Mouse (Mus musculus) hindbrain, embryonic 16.5 days (tissue): ENCODE measurements around the gene Mrpl53. TPM values are rescaled to one million over a fixed set of nuclear protein-coding genes. Genes with fewer than 3 reads are reported as not detected.

Experiments
- ATAC-seq: fragments of 200-750 bp; cut with Nextera tagmentation; 2 replicates; pipeline ENCODE4 v1.8.0; 2017; ENCODE audit warnings: moderate TSS enrichment, moderate library complexity
- H3K27ac ChIP-seq: fragments of 300-500 bp; sonication (generic); 2 replicates; pipeline ENCODE4 v1.5.1; 2014; ENCODE audit warnings: low read depth, mild to moderate bottlenecking, control low read depth, low read length, moderate library complexity
- H3K27me3 ChIP-seq: fragments of 300-500 bp; sonication (generic); replicated peaks from 2 replicates; pipeline ENCODE4 v1.6.1; 2014; ENCODE audit warnings: low read length; ENCODE audit not compliant: control insufficient read depth, insufficient read depth
- H3K36me3 ChIP-seq: fragments of 300-500 bp; sonication (generic); 2 replicates; pipeline ENCODE4 v1.6.1; 2014; ENCODE audit warnings: mild to moderate bottlenecking, low read length, moderate library complexity, mixed read lengths; ENCODE audit not compliant: control insufficient read depth, insufficient read depth
- H3K4me1 ChIP-seq: fragments of 300-500 bp; sonication (generic); 2 replicates; pipeline ENCODE4 v1.6.1; 2014; ENCODE audit warnings: low read depth, low read length; ENCODE audit not compliant: control insufficient read depth, insufficient read depth
- H3K4me2 ChIP-seq: fragments of 300-500 bp; sonication (generic); 2 replicates; pipeline ENCODE4 v1.6.1; 2014; ENCODE audit warnings: mild to moderate bottlenecking, low read length, control low read depth, moderate library complexity
- H3K4me3 ChIP-seq: fragments of 300-500 bp; sonication (generic); 2 replicates; pipeline ENCODE4 v1.5.1; 2014; ENCODE audit warnings: mild to moderate bottlenecking, low read length, control low read depth, moderate library complexity
- H3K9ac ChIP-seq: fragments of 300-500 bp; sonication (generic); 2 replicates; pipeline ENCODE4 v1.6.1; 2014; ENCODE audit warnings: low read depth, mild to moderate bottlenecking, control low read depth, low read length, moderate library complexity
- H3K9me3 ChIP-seq: fragments of 300-500 bp; sonication (generic); 2 replicates; pipeline ENCODE4 v1.6.1; 2014; ENCODE audit warnings: mild to moderate bottlenecking, low read length, moderate library complexity; ENCODE audit not compliant: control insufficient read depth
- WGBS: fragments of 180-500 bp; shearing (Covaris S2); extraction: QIAGEN DNeasy Blood & Tissue Kit; methylation state at CpG from one replicate; pipeline ENCODE4 v1.1.7; 2014; 5-methylcytosine and 5-hydroxymethylcytosine counted together
- polyA plus RNA-seq: library from polyadenylated mRNA; unstranded; fragments of >200 nt; fragmentation: Nextera tagmentation; extraction: Ambion mirVana; gene quantifications from 2 replicates; pipeline ENCODE4 v1.2.1, GENCODE M21; 2015

The Mrpl53 gene
- polyA plus RNA-seq, 1 experiment from 2014 or later: 117 TPM

DNA sequence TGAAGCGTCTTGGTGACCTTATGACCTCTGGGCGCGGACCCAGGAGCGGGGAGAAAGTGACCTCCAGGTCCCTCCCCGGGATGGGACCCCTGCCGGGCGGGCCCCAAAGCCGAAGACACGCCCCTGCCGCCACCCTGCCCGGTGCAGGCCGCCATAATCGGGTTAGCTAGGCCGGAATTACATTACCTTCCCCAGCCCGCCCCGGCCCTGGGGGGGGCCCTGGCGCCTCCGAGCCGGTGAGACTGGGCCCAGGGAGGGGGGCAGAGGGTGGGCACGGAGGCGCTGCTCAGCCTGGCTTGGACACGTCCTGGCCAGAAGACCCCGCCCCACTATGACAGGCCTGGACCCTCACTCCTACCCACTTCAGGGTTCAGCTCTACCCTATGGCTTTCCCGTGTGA lies 37.6 kb upstream of the Mrpl53 start:
- ATAC-seq: peak; percentile 41; the same call in 1 of the 2 replicates
- WGBS: 1% methylated on average over 19 of the region's 24 CpGs
- no peak overlapping the region for H3K27ac ChIP-seq
- no peak overlapping the region for H3K4me2 ChIP-seq
- no peak overlapping the region for H3K9ac ChIP-seq
- no peaks in the 10 kb centered on the region for H3K9me3 ChIP-seq
- peaks cover 7% of the 10 kb centered on the region; the same call in 1 of the 2 replicates for H3K4me1 ChIP-seq
- H3K4me3 ChIP-seq: no peak overlapping the region
- no peaks in the 10 kb centered on the region for H3K36me3 ChIP-seq
- peaks cover 74% of the 10 kb centered on the region for H3K27me3 ChIP-seq

DNA sequence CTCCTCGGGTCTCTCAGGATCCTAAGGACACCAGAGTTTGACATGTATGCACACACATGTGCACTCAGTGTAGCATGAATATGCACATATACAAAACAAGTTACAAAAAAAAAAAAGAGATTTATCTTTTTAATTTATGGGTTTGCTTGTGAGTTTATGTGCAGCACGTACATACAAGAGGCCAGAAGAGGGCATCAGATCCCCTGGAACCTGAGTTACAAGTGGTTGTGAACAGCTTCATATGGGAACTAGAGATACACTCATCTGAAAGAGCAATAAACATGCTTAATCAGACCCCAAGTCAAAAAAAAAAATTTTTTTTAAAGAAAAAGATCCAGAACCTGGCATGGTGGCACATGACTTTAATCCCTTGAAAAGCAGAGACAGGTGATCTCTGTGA lies 33.9 kb upstream of the Mrpl53 start:
- Histone ChIP-seq H3K4me3 (no peak overlapping the region), H3K4me2 (no peak overlapping the region), H3K27ac (no peak overlapping the region), H3K9ac (no peak overlapping the region), H3K27me3 (peaks cover 47% of the 10 kb centered on the region), H3K9me3 (no peaks in the 10 kb centered on the region), H3K4me1 (peaks cover 15% of the 10 kb centered on the region), H3K36me3 (no peaks in the 10 kb centered on the region)
- WGBS: 16% methylated on average over 2 of the region's 2 CpGs
- ATAC-seq: no peak

DNA sequence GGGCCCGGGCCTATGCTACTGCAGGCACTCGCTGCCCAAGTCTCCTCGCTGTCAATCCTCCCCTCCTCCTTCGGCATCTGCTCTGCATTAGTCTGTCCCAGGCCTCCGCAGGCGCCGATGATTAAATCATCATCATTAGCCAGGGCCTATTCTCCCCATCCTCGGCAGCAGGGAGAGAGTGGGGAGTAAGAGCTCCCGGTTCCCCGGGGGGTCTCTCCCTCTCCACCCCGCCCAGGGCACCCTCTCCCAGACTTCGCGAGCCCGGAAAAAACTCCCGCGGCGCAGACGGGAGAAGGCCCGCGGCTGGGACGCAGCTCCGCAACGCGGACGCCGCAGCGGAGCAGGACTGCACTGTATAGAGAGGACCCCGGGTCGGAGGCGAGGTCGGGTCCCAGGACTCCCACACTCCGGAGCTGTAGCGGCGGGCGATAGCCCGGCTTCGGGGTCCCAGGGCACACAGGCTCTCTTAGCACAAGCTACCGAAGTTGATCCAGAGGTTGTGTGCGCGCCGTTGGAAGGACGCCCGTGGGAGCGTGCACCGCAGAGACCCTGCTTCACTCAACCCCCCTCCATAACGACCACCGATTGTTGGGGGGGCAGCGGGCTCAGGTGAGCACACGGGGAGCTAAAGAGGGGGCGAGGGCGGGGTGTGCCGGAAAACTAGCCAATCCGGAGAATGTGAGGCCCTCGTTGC lies 31.1 kb upstream of the Mrpl53 start, which contains the start of gene Pcgf1:
TSS of gene Pcgf1 (plus strand) at position 240 of the 694 bp plus-strand sequence.
- H3K27me3 ChIP-seq: peaks cover 35% of the 10 kb centered on the region
- H3K27ac ChIP-seq: peak within 1 kb of the TSS; percentile 92
- H3K9me3 ChIP-seq: no peaks in the 10 kb centered on the region
- peaks cover 6% of the 10 kb centered on the region; the same call in 1 of the 2 replicates for H3K36me3 ChIP-seq
- peaks cover 11% of the 10 kb centered on the region for H3K4me1 ChIP-seq
- peak within 1 kb of the TSS; percentile 88 for H3K4me3 ChIP-seq
- H3K9ac ChIP-seq: peak within 1 kb of the TSS; percentile 87
- ATAC-seq: peak; percentile 83
- peak within 1 kb of the TSS; percentile 97 for H3K4me2 ChIP-seq
- under 1% methylated on average over 53 of the region's 54 CpGs for WGBS

DNA sequence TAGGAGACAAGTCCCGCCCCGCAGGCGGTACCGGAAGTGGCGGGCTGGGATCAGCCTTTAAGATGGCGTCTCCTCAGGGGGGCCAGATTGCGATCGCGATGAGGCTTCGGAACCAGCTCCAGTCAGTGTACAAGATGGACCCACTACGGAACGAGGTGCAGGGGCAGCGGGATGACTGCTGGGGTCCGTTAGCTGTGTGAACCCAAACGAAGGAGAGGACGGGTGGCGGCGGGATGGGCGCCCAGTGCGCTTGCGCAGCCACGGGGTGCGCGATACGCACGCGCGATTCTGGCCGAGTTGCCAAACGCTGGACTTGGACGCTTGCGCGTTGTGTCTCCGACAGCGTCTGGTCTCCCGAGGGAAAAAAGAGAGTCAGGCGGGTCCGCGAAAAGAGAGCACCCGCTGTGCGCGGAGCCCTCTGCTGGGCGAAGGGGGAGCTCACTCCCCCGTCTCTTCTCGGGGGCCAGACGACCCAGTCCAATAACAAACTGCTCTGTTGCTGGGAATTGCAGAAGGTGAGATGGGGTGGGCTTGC lies 30.4 kb upstream of the Mrpl53 start:
- WGBS: under 1% methylated on average over 46 of the region's 46 CpGs

DNA sequence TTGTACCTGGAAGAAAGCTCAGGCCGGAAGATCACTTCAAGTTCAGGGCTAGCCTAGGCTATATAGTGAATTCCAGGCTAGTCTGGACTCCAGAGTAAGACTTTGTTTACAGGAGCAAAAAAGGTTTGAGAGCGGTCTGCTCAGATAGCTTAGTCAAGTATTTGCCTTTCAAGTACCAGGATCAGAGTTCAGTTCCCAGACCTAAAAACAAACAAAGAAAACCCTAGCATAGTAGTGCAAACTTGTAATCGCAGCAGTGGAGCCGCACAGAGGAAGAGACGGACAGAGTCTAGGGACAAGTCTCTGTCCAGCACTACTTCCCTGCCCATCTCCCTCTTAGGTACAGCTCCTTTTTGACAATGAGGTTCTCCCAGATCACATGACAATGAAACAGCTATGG lies 28.6 kb upstream of the Mrpl53 start:
- WGBS: over 99% methylated on average over 5 of the region's 5 CpGs
- H3K9me3 ChIP-seq: no peaks in the 10 kb centered on the region
- no peak overlapping the region for H3K4me2 ChIP-seq
- no peak overlapping the region for H3K4me3 ChIP-seq
- peaks cover 6% of the 10 kb centered on the region; the same call in 1 of the 2 replicates for H3K36me3 ChIP-seq
- H3K27me3 ChIP-seq: peaks cover 41% of the 10 kb centered on the region
- ATAC-seq: no peak
- no peak overlapping the region for H3K9ac ChIP-seq
- H3K27ac ChIP-seq: no peak overlapping the region
- H3K4me1 ChIP-seq: peaks cover 11% of the 10 kb centered on the region

More for the DNA sequence above, 30.4 kb upstream of the Mrpl53 start:
- H3K27me3 ChIP-seq: peaks cover 40% of the 10 kb centered on the region
- H3K36me3 ChIP-seq: peaks cover 6% of the 10 kb centered on the region; the same call in 1 of the 2 replicates
- H3K4me3 ChIP-seq: peak overlapping the region; percentile 88
- peaks cover 11% of the 10 kb centered on the region for H3K4me1 ChIP-seq
- H3K4me2 ChIP-seq: peak overlapping the region; percentile 97
- H3K27ac ChIP-seq: peak overlapping the region; percentile 92
- ATAC-seq: peak; percentile 95
- H3K9me3 ChIP-seq: no peaks in the 10 kb centered on the region
- peak overlapping the region; percentile 87 for H3K9ac ChIP-seq

DNA sequence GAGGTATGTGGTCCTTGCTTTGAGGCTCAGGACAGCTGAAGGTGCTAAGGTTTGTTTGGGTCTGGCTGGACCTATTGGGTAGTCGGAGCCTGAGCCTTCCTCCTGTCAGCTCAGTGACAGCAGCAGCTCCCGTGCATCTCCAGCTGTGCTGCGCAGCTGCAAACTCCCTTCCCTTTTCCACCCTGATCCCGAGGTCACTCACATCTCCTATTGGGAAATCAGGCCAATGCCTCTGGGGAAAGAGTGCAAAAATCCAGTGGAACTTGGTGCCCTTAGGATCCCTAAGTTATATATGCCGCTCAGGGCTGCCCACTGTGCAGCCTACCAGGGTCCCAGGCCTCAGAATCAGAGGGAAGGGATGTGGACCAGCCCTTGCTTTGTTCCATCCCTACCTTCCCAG lies 25.3 kb upstream of the Mrpl53 start:
- Histone ChIP-seq H3K4me1 (peaks cover 11% of the 10 kb centered on the region), H3K4me2 (no peak overlapping the region), H3K9ac (no peak overlapping the region), H3K4me3 (no peak overlapping the region), H3K27ac (no peak overlapping the region), H3K9me3 (no peaks in the 10 kb centered on the region), H3K36me3 (peaks cover 6% of the 10 kb centered on the region; the same call in 1 of the 2 replicates), H3K27me3 (peaks cover 54% of the 10 kb centered on the region)
- 8% methylated on average over 5 of the region's 5 CpGs for WGBS
- ATAC-seq: no peak

DNA sequence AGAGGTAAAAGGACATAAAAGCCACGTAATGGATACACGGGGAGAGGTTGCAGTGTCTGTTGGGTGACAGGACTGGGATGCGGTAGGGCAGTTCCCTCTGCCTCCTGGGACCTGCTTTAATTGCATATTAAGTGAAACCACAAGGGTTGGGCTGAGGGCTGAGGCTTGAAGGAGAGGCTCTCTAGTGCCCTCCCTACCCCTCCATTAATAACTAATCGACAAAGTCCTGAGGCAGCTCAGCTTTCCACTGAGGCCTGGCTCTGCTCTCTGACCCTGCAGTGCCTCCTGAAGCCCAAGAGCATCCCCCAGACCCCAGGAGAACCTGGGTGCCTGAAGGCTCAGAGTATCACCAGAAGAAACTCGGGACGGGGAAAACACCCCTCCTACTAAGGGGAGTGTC lies 24.4 kb upstream of the Mrpl53 start:
- WGBS: 6% methylated on average over 6 of the region's 6 CpGs
- Histone ChIP-seq H3K27me3 (peaks cover 61% of the 10 kb centered on the region), H3K36me3 (peaks cover 6% of the 10 kb centered on the region; the same call in 1 of the 2 replicates), H3K4me1 (peaks cover 5% of the 10 kb centered on the region), H3K4me2 (no peak overlapping the region), H3K4me3 (no peak overlapping the region), H3K27ac (no peak overlapping the region), H3K9me3 (no peaks in the 10 kb centered on the region), H3K9ac (no peak overlapping the region)
- ATAC-seq: no peak

DNA sequence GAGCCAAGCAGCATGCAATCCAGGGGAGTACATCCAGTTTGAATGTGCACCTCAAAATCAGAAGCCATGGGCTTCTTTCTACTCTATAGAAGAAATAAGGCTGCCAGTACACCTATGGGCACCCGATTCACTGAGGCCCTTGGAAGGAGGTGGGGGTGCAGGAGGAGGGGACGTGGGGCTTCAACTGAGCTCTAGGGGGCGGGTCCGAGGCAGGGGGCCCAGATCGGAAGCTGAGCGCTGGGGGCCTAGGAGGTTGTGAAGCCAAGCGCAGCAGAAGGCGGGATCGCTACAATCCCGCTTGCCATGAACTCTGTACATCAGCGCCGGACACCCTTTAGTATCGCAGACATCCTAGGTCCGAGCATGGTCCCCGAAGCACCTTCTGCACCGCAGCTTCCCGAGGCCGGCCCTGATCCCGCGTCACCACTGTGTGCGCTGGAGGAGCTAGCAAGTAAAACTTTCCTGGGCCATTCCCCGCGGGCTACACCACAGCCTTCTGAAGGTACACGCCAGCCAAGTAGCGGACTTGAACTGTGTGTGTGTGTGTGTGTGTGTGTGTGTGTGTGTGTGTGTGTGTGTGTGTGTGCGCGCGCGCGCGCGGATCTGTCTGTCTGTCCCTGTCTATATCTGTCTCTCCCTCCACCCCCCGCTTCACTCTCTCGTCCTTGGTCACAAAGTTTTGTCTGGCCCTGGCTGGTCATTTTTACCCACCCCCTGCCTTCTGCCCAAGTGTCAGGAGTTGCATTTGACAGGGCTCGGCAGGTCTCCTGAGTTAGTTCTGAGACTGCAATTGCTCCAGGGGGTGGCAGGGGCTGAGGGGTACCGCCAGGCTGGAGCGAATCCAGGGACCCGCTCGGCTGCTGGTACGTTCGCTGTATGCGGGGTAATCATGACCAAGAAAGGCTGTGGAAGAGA lies 22.5 kb upstream of the Mrpl53 start, which contains the start of gene Lbx2:
TSS of gene Lbx2 (plus strand) at position 247 of the 915 bp plus-strand sequence.
- H3K9me3 ChIP-seq: no peaks in the 10 kb centered on the region
- no peak for ATAC-seq
- no peak within 1 kb of the TSS; the same call in 1 of the 2 replicates for H3K9ac ChIP-seq
- H3K27me3 ChIP-seq: peaks cover 75% of the 10 kb centered on the region
- no peak within 1 kb of the TSS for H3K27ac ChIP-seq
- H3K4me1 ChIP-seq: peaks cover 4% of the 10 kb centered on the region; the same call in 1 of the 2 replicates
- H3K4me3 ChIP-seq: no peak within 1 kb of the TSS
- 5% methylated on average over 42 of the region's 42 CpGs for WGBS
- H3K36me3 ChIP-seq: peaks cover 3% of the 10 kb centered on the region; the same call in 1 of the 2 replicates
- no peak within 1 kb of the TSS; the same call in 1 of the 2 replicates for H3K4me2 ChIP-seq
